Mouse (Mus musculus) G1E (cell line): Measurements from ENCODE around the gene Itgb2l.

Experiments
- CTCF ChIP-seq: IDR thresholded peaks from 2 replicates; pipeline ENCODE4 v1.5.1; 2012; ENCODE audit warnings: low read depth, low read length, inconsistent platforms, mixed read lengths
- GATA1 ChIP-seq: IDR thresholded peaks from 2 replicates; pipeline ENCODE4 v1.6.1; 2012; ENCODE audit warnings: borderline replicate concordance, low read length, inconsistent platforms, mixed read lengths
- TAL1 ChIP-seq: conservative IDR thresholded peaks from 2 replicates; pipeline ENCODE4 v1.6.1; 2012; ENCODE audit warnings: low read depth, low read length, inconsistent platforms, mixed read lengths

DNA sequence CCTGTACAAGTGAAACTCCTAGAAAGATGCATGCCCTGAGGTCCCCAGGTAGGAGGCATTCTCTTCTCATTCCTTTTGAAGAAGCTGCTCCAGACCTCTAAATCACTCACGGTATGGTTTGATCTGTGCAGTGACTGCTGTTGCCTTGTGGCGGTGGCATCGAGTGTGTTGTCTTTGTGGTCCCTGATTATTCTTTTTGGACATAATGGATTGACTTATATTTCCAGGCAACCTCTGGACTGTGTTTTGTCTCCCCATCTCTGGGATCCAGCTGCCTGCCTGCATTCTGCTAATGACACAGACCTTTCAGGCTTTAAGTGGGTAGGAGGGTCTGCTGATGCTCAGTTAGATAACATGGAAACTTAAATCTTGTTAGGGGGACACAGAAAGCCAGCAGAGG, 44.6 kb downstream of the Itgb2l start:
- TF ChIP-seq CTCF (no peak), TAL1 (no peak), GATA1 (no peak)
